Mouse (Mus musculus) Muller cell, postnatal 12 days (primary cell): Measurements from ENCODE around the gene Tenm2.
A peak's percentile ranks its signal among the peaks of the same experiment; 100 is the strongest.

ENCODE experiments used
- DNase-seq: peaks from one replicate; pipeline ENCODE4 v3.0.0-alpha.2; 2015; ENCODE audit errors: inconsistent ontology term

Gene Tenm2

GRCm38 (mm10) chr11:35998048-35998447 lies 1237.7 kb downstream of the Tenm2 start:
- DNase-seq: no peak

GRCm38 (mm10) chr11:35995310-35995709 lies 1240.5 kb downstream of the Tenm2 start:
- no peak for DNase-seq

DNA sequence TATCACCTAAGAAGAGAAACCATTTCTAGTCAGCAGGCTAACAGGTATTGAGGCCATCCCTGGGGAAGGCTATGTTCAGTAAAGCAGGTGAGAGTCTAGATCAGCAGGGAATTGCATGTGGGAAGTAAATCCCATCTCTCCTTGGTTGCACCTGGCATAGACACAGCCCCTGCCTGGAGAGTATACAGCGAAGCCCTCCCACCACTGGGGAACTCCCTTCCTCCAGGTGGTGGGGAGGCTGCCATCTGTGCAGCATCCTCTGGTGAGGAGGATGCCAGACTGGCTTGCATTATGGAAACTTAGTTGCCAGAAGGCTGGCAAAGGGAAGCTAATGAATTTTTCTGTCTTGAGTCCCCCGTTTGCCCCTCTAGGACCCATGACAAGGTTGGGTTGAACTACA lies 1243.9 kb downstream of the Tenm2 start:
- DNase-seq: no peak

DNA sequence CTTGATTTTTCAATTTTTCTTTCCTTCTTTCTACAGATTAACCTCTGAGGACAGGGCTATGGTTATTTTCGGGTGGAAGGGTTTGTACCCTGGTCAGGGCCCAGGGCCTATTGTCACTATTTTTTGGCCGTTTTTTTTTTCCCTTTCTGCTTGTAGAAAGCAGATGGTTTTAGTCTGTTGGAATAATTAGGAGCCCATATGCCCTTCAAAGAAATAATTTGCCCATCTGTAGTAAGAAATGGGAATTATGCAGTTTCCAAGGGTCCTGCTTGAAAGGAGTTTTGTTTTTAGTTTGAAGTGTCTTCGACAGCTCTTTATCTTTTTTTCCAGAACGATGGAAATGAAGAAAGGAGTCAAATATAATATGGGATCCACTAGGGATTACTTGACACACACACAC lies 1245.8 kb downstream of the Tenm2 start:
- DNase-seq: no peak

DNA sequence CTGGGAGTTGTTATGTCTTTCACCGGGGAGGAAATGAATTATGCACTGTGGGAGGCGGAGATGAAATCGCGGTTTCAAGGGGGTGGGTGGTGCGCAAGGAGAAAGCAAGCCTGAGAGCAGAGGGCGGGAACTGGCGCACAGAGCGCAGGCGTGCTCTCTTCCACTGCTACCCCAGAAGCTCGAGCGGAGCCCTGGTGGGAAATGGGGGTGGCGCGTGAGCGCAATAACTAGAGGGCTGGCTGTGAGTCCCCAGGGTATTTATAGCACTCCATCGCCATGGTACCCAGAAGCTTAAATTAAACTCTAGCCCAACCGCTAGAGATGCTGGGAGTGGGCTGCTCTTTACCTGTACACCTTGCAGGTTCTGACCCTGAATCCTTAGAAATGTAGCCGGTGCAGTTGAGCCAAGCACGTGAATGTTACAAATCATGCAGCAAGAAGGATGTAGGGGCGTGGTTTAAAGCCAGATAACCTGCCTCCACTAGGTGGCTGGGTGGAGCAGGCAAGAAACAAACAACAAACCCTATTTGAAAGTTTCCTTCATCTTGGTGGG lies 1249.8 kb downstream of the Tenm2 start:
- peak; percentile 60 for DNase-seq

DNA sequence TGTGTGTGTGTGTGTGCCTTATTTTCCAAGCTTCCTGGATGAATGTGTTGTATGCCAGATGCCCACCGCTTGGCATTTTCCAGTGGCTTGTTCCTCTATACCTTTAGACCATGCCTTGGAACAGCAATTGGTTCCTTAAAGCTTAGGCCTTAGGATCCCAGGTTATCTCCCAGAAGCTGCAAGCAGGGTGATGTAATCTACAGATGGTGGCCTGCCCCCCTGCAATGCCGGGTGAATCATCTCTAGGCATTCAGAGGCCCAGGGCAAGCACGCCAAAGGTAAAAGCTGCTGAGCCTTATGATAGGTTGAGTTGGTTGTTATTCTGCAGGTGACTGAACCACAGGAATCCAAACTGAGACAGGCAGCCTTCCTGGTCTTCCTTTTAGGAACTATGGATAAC lies 1253.0 kb downstream of the Tenm2 start:
- DNase-seq: no peak

GRCm38 (mm10) chr11:35980411-35980917 lies 1255.3 kb downstream of the Tenm2 start, which contains the start of gene Wwc1:
TSS of gene Wwc1 (minus strand) at chr11:35980527.
- DNase-seq: peak; percentile 82

DNA sequence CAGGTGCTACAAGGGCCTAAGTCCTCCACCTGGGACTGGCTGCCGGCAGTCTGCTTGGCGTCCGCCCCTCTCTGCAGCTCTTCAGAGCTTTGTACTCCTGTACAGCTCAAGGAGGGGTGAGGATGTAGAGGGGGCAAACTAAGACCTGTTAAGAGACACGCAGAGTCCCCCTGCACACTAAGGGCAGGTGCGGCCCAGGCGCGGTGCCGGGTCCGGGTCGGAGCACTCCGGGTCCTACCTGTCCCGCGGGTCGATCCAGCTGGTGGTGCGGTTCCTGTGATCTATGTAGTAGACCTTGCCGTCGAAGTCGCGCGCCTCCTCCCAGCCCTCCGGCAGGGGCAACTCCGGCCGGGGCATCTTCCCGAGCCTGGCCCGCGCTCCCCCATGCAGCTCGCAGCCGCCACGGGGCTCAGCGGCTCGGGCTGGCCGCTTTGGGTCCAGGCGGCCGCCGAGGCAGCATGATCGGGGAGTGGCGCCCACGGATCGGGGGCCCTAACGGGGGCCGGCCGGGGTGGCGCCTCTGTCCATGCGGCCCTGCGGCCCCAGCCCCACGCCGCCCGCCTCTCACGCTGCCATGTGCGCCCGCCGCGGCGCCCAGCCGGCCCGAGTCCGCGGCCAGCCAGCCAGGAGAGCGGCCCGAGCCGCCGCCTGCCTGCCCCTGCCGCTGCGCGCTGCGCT lies 1255.9 kb downstream of the Tenm2 start:
- DNase-seq: peak; percentile 36

DNA sequence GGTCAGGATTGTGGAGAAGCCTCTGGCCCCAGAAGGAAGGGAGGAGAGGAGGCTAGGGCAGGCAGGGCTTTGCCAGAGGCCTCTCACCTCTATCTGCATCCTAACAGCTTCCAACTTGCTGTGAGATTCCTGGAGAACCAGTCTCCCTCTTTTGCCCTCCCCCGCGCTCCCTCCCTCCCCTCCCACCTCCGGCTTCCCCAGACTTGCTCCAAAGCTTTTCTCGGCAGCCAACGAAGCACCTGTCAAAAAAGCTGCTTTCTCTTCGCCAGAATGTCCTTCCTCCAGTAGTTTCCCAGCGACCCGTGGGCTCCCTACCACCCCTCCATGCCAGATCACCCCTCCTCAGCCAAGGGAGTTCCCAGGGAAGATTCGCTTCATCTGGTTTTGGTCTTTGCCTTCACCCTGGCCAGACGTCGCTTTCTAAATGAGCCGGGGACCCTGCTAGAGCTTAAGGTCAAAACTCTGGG lies 1256.5 kb downstream of the Tenm2 start:
- no peak for DNase-seq

GRCm38 (mm10) chr11:35977796-35978195 lies 1258.0 kb downstream of the Tenm2 start:
- no peak for DNase-seq

- DNase-seq: no peak
Observed at GRCm38 (mm10) chr11:35977096-35977495, 1258.7 kb downstream of the Tenm2 start.

- DNase-seq: peak; percentile 69
Observed at GRCm38 (mm10) chr11:35976482-35976881, 1259.3 kb downstream of the Tenm2 start.

GRCm38 (mm10) chr11:35974632-35975450 lies 1260.9 kb downstream of the Tenm2 start:
- no peak for DNase-seq

DNA sequence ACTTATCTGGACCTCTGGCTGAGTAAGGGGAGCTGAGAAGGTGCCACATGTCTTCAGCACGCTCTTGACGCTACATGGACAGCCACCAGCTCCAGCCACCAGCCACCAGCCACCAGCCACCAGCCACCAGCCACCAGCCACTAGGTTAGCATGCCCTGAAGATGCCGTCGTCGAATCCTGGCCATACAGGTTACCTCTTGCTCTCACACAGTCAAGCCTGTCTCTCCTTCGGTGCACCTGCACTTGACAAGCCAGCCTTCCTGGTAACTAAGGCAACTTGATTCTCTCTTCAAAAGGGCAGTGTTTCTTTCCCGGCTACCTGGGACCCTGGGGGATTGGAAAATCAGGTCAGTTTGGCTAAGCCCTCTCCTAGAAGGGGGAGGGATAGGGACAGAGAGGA lies 1262.6 kb downstream of the Tenm2 start:
- no peak for DNase-seq

DNA sequence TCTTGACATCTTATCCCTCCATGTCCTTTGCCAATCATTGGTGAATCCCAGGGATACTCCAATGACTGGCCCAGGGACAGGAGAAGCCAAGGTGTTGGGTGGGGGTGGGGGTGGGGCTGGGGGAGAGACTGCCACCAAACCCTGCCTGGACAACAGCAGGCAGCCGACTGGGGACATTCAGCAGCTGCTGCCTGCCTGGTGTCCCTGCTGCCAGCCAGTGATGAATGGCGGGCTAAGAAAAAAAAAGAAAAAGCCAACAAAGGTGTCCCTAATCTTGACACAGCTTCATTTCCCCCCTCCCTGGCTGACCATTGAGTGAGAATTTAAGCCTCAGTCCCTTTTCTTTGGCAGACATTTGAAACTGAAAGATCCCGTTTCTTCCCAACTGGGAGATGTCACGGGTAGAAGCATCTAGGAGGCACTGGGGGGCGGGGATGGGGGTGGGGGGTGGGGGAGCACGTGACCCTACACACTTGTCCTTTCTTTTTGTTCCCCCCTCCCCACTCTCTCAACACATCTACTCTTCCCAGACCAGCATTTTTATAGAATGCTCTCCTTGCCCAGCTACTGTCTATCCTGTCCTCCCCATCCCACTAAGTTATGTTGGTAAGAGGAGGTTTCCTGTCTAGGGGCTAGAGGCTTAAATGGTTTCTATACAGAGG lies 1263.4 kb downstream of the Tenm2 start:
- no peak for DNase-seq

- DNase-seq: no peak
Observed at GRCm38 (mm10) chr11:35970806-35971705, 1264.7 kb downstream of the Tenm2 start.

- DNase-seq: no peak
Observed at GRCm38 (mm10) chr11:35968291-35968690, 1267.5 kb downstream of the Tenm2 start.

GRCm38 (mm10) chr11:35963981-35964549 lies 1271.7 kb downstream of the Tenm2 start:
- DNase-seq: no peak

DNA sequence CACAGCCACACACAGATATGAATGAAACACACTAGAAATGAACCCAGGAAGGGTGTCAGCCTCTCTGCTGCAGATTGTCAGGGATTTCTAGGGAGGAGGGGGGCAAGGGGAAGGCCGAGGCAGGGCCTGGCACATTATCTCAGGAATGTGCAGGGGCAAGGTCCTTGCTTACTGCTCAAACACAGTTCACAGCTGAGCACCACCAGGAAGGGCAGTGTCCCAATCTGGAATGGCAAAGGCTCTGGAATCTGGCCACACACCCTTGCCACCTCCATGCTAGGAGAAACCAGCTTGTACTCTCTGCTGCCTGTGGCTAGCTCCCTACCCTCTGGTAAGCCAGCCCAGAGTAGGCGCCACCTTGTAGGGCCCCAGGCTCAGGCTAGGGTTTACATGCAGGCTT lies 1272.2 kb downstream of the Tenm2 start:
- DNase-seq: no peak

DNA sequence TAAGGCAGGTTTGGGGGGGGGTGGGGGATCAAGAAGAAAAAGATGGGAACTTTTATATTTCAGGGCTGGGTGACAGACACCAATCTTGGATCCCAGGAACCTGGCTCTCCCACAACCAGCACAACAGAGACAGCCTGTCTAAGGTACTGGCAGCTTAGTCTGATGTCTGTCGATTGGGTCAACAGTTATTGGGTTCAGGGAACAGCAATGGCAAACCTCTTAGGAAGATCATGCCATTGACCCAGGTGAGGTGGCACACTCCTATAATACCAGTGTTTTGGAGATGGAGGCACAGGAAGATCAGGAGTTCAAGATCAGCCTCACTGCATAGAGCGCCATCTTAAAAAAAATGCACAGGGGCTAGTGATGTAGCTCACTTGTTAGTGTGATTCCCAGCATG lies 1273.3 kb downstream of the Tenm2 start:
- no peak for DNase-seq

GRCm38 (mm10) chr11:35959270-35959669 lies 1276.5 kb downstream of the Tenm2 start:
- no peak for DNase-seq
